Mouse (Mus musculus) ES-Bruce4 (cell line): ENCODE data around the gene Ankrd65. TPM values are rescaled to one million over a fixed set of nuclear protein-coding genes. Genes with fewer than 3 reads are reported as not detected.

Experiments
- H3K27ac ChIP-seq: 2 replicates; pipeline ENCODE4 v1.5.1; 2012; ENCODE audit warnings: low read length, inconsistent platforms; ENCODE audit not compliant: insufficient read depth
- H3K27me3 ChIP-seq: 2 replicates; pipeline ENCODE4 v1.6.1; 2012; ENCODE audit warnings: mild to moderate bottlenecking, low read length, inconsistent platforms; ENCODE audit not compliant: control insufficient read depth, poor library complexity, insufficient read depth, severe bottlenecking
- H3K36me3 ChIP-seq: 2 replicates; pipeline ENCODE4 v1.6.1; 2012; ENCODE audit warnings: inconsistent platforms, mild to moderate bottlenecking, low read length, moderate library complexity; ENCODE audit not compliant: control insufficient read depth, poor library complexity, insufficient read depth, severe bottlenecking
- H3K4me1 ChIP-seq: one replicate; pipeline ENCODE4 v1.8.1; 2011; ENCODE audit warnings: low read length; ENCODE audit not compliant: control insufficient read depth, insufficient read depth
- H3K4me3 ChIP-seq: 2 replicates; pipeline ENCODE4 v1.5.1; 2011; ENCODE audit warnings: low read depth, mild to moderate bottlenecking, low read length
- H3K9ac ChIP-seq: 2 replicates; pipeline ENCODE4 v1.6.1; 2012; ENCODE audit warnings: low read depth, mild to moderate bottlenecking, inconsistent platforms; ENCODE audit not compliant: poor library complexity, severe bottlenecking
- H3K9me3 ChIP-seq: replicated peaks from 2 replicates; pipeline ENCODE4 v1.6.1; 2012; ENCODE audit warnings: mild to moderate bottlenecking, low read length, inconsistent platforms; ENCODE audit not compliant: control insufficient read depth, poor library complexity, insufficient read depth, severe bottlenecking
- CTCF ChIP-seq: IDR thresholded peaks from one replicate; pipeline ENCODE4 v1.8.1; 2011; ENCODE audit warnings: low read depth, low read length
- EP300 ChIP-seq: IDR thresholded peaks from 2 replicates; pipeline ENCODE4 v1.6.1; 2011; ENCODE audit warnings: low read depth, low read length; ENCODE audit not compliant: insufficient read depth
- POLR2A ChIP-seq: IDR thresholded peaks from one replicate; pipeline ENCODE4 v1.8.1; 2011; ENCODE audit warnings: low read length; ENCODE audit not compliant: insufficient read depth
- polyA plus RNA-seq: library from polyadenylated mRNA; stranded (reverse); fragments of >200 nt; gene quantifications from 2 replicates; pipeline ENCODE4 v1.2.4, GENCODE M21; 2011; ENCODE audit warnings: low read depth; ENCODE audit not compliant: missing spikeins, insufficient read depth, insufficient read length

Ankrd65 gene
- polyA plus RNA-seq, 1 experiment: not detected

GRCm38 (mm10) chr4:155847591-155848352 is 57.5 kb downstream of the Ankrd65 start:
- no peak for TF ChIP-seq POLR2A
- no peak for TF ChIP-seq EP300
- no peak for TF ChIP-seq CTCF
- H3K27me3 ChIP-seq: no peaks in the 10 kb centered on the region
- H3K27ac ChIP-seq: no peak overlapping the region
- H3K9ac ChIP-seq: peak overlapping the region; percentile 84
- no peaks in the 10 kb centered on the region for H3K36me3 ChIP-seq
- H3K4me3 ChIP-seq: peak overlapping the region; percentile 67
- no peaks in the 10 kb centered on the region for H3K4me1 ChIP-seq
- H3K9me3 ChIP-seq: no peaks in the 10 kb centered on the region

GRCm38 (mm10) chr4:155848434-155849095 is 58.3 kb downstream of the Ankrd65 start:
- peak overlapping the region; percentile 67; the same call in 1 of the 2 replicates for H3K4me3 ChIP-seq
- H3K9me3 ChIP-seq: no peaks in the 10 kb centered on the region
- H3K27me3 ChIP-seq: no peaks in the 10 kb centered on the region
- no peak overlapping the region for H3K27ac ChIP-seq
- H3K4me1 ChIP-seq: no peaks in the 10 kb centered on the region
- no peaks in the 10 kb centered on the region for H3K36me3 ChIP-seq
- TF ChIP-seq CTCF: no peak
- TF ChIP-seq POLR2A: no peak
- TF ChIP-seq EP300: no peak
- H3K9ac ChIP-seq: peak overlapping the region; percentile 84

Other genes starting within 250 kb of the Ankrd65 start
- gene Nadk, start 228.1 kb upstream of the Ankrd65 start, polyA plus RNA-seq: 108 and 116 TPM in 2 replicates
- gene Slc35e2, start 189.0 kb upstream of the Ankrd65 start, polyA plus RNA-seq: 19.4 and 20.2 TPM in 2 replicates
- 105 and 113 TPM in 2 replicates for gene Cdk11b, start 165.6 kb upstream of the Ankrd65 start, polyA plus RNA-seq
- gene Gm10563, start 145.0 kb upstream of the Ankrd65 start, polyA plus RNA-seq: not detected in 2 replicates
- gene Mmp23, start 137.1 kb upstream of the Ankrd65 start, polyA plus RNA-seq: 11.7 and 13.6 TPM in 2 replicates
- 13.4 and 18.4 TPM in 2 replicates for gene Mib2, start 121.2 kb upstream of the Ankrd65 start, polyA plus RNA-seq
- gene Fndc10, start 96.1 kb upstream of the Ankrd65 start, polyA plus RNA-seq: 11.9 and 15.0 TPM in 2 replicates
- 144 and 151 TPM in 2 replicates for gene Ssu72, start 85.6 kb upstream of the Ankrd65 start, polyA plus RNA-seq
- gene Tmem240, start 55.6 kb upstream of the Ankrd65 start, polyA plus RNA-seq: 0.21 and 0.54 TPM in 2 replicates
- 78.2 and 89.5 TPM in 2 replicates for gene Atad3a, start 29.3 kb upstream of the Ankrd65 start, polyA plus RNA-seq
- gene Vwa1, start 15.7 kb upstream of the Ankrd65 start, polyA plus RNA-seq: 0.67 and 0.99 TPM in 2 replicates
- gene Tmem88b, start 4.6 kb upstream of the Ankrd65 start, polyA plus RNA-seq: 0.26 and 0.40 TPM in 2 replicates
- 70.0 and 82.8 TPM in 2 replicates for gene Mrpl20, start 12.4 kb downstream of the Ankrd65 start, polyA plus RNA-seq
- 86.1 and 87.6 TPM in 2 replicates for gene Ccnl2, start 22.1 kb downstream of the Ankrd65 start, polyA plus RNA-seq
- 70.6 and 76.0 TPM in 2 replicates for gene Aurkaip1, start 40.8 kb downstream of the Ankrd65 start, polyA plus RNA-seq
- gene Mxra8, start 49.2 kb downstream of the Ankrd65 start, polyA plus RNA-seq: 21.1 and 26.1 TPM in 2 replicates
- gene Dvl1, start 57.0 kb downstream of the Ankrd65 start, polyA plus RNA-seq: 15.2 and 20.3 TPM in 2 replicates
- 0.28 and 0.44 TPM in 2 replicates for gene Tas1r3, start 72.9 kb downstream of the Ankrd65 start, polyA plus RNA-seq
- gene Cptp, start 79.0 kb downstream of the Ankrd65 start, polyA plus RNA-seq: 6.0 and 7.9 TPM in 2 replicates
- 43.3 and 45.3 TPM in 2 replicates for gene Ints11, start 79.1 kb downstream of the Ankrd65 start, polyA plus RNA-seq
- gene Pusl1, start 101.3 kb downstream of the Ankrd65 start, polyA plus RNA-seq: 15.3 and 19.4 TPM in 2 replicates
- gene Acap3, start 101.4 kb downstream of the Ankrd65 start, polyA plus RNA-seq: 2.6 and 3.8 TPM in 2 replicates
- 100 and 104 TPM in 2 replicates for gene Ube2j2, start 153.4 kb downstream of the Ankrd65 start, polyA plus RNA-seq
- gene C1qtnf12, start 171.9 kb downstream of the Ankrd65 start, polyA plus RNA-seq: 18.8 and 19.1 TPM in 2 replicates
- 2.5 and 2.6 TPM in 2 replicates for gene B3galt6, start 202.2 kb downstream of the Ankrd65 start, polyA plus RNA-seq
- gene Sdf4, start 202.4 kb downstream of the Ankrd65 start, polyA plus RNA-seq: 82.8 and 88.9 TPM in 2 replicates
- gene Tnfrsf4, start 223.4 kb downstream of the Ankrd65 start, polyA plus RNA-seq: 2.4 and 2.9 TPM in 2 replicates
- not detected in 2 replicates for gene Tnfrsf18, start 235.7 kb downstream of the Ankrd65 start, polyA plus RNA-seq